Mouse (Mus musculus): ENCODE results near the gene Myo1a. TPM values are rescaled to one million over a fixed set of nuclear protein-coding genes. Genes with fewer than 3 reads are reported as not detected.
A peak's percentile ranks its signal among the peaks of the same experiment; 100 is the strongest.

The Myo1a gene
- total RNA-seq, 1 experiment = 1.7 TPM

GRCm38 (mm10) chr10:127668093-127669050, 36.6 kb upstream of the Myo1a start, which contains the start of gene Nab2:
TSS of gene Nab2 (minus strand) at chr10:127668568.
- peak within 1 kb of the TSS; percentile 79 for H3K27ac ChIP-seq (ENCODE audit: insufficient read depth, low read depth, low read length, poor library complexity, severe bottlenecking)
- H3K4me1 ChIP-seq (ENCODE audit: control insufficient read depth in 2 of 2, insufficient read depth in 2 of 2, low read length in 2 of 2, poor library complexity in 1 of 2) = peaks cover 0 to 23% of the 10 kb centered on the region in 2 experiments; a peak in 1 of 4 replicates

GRCm38 (mm10) chr10:127669170-127669569, 35.8 kb upstream of the Myo1a start:
- TF ChIP-seq ZNF384 (IDR thresholded peaks at IDR 0.05; ENCODE audit: low read depth, low read length) = no peak
- TF ChIP-seq HCFC1 (IDR thresholded peaks at IDR 0.05; ENCODE audit: borderline replicate concordance, insufficient read depth, low read length) = no peak
- TF ChIP-seq MAFK (IDR thresholded peaks at IDR 0.05; ENCODE audit: insufficient read depth, low read depth, low read length) = no peak
- TF ChIP-seq ZC3H11A (IDR thresholded peaks at IDR 0.05; ENCODE audit: borderline replicate concordance, low read depth, low read length) = no peak
- no peak for TF ChIP-seq CHD2 (IDR thresholded peaks at IDR 0.05; ENCODE audit: low read depth, low read length)
- Histone ChIP-seq H3K36me3 (ENCODE audit: control insufficient read depth, insufficient read depth, low read length, poor library complexity, severe bottlenecking) (peaks cover 5% of the 10 kb centered on the region; the same call in 1 of the 2 replicates), H3K4me1 (ENCODE audit: control insufficient read depth in 2 of 2, insufficient read depth in 2 of 2, low read length in 2 of 2, poor library complexity in 1 of 2) (peaks cover 0 to 17% of the 10 kb centered on the region in 2 experiments; a peak in 1 of 4 replicates), H3K4me3 (ENCODE audit: insufficient read depth in 1 of 2, low read depth in 1 of 2, low read length in 2 of 2, poor library complexity in 1 of 2, severe bottlenecking in 1 of 2) (no peak overlapping the region), H3K9me3 (ENCODE audit: control insufficient read depth, insufficient read depth, low read depth, low read length) (no peaks in the 10 kb centered on the region), H3K9ac (ENCODE audit: insufficient read depth, low read depth, low read length, poor library complexity, severe bottlenecking) (no peak overlapping the region), H3K27ac (ENCODE audit: insufficient read depth, low read depth, low read length, poor library complexity, severe bottlenecking) (no peak overlapping the region)
- in situ Hi-C loops (cut with MboI; ENCODE audit: low sequenced_read_pairs in 2 of 2, unreplicated experiment in 2 of 2) = no loop called here
- no peak for DNase-seq (ENCODE audit: low read depth, low spot score)

More at GRCm38 (mm10) chr10:127668093-127669050, 36.6 kb upstream of the Myo1a start, which contains the start of gene Nab2:
- no peak for DNase-seq (ENCODE audit: low read depth, low spot score)
- Histone ChIP-seq H3K4me3 (ENCODE audit: insufficient read depth in 1 of 2, low read depth in 1 of 2, low read length in 2 of 2, poor library complexity in 1 of 2, severe bottlenecking in 1 of 2) (peak within 1 kb of the TSS; percentile 53 to 79), H3K9ac (ENCODE audit: insufficient read depth, low read depth, low read length, poor library complexity, severe bottlenecking) (peak within 1 kb of the TSS; percentile 64), H3K36me3 (ENCODE audit: control insufficient read depth, insufficient read depth, low read length, poor library complexity, severe bottlenecking) (peaks cover 7% of the 10 kb centered on the region; the same call in 1 of the 2 replicates), H3K9me3 (ENCODE audit: control insufficient read depth, insufficient read depth, low read depth, low read length) (no peaks in the 10 kb centered on the region)
- TF ChIP-seq HCFC1 (IDR thresholded peaks at IDR 0.05; ENCODE audit: borderline replicate concordance, insufficient read depth, low read length) (no peak), MAFK (IDR thresholded peaks at IDR 0.05; ENCODE audit: insufficient read depth, low read depth, low read length) (no peak), CHD2 (IDR thresholded peaks at IDR 0.05; ENCODE audit: low read depth, low read length) (no peak; the same call in 1 of the 2 replicates), ZC3H11A (IDR thresholded peaks at IDR 0.05; ENCODE audit: borderline replicate concordance, low read depth, low read length) (no peak), ZNF384 (IDR thresholded peaks at IDR 0.05; ENCODE audit: low read depth, low read length) (no peak)
- in situ Hi-C loops (cut with MboI; ENCODE audit: low sequenced_read_pairs in 2 of 2, unreplicated experiment in 2 of 2) = no loop called here

- H3K4me3 ChIP-seq (ENCODE audit: insufficient read depth in 1 of 2, low read depth in 1 of 2, low read length in 2 of 2, poor library complexity in 1 of 2, severe bottlenecking in 1 of 2) = no peak overlapping the region
- H3K9ac ChIP-seq (ENCODE audit: insufficient read depth, low read depth, low read length, poor library complexity, severe bottlenecking) = no peak overlapping the region
- H3K4me1 ChIP-seq (ENCODE audit: control insufficient read depth in 2 of 2, insufficient read depth in 2 of 2, low read length in 2 of 2, poor library complexity in 1 of 2) = peaks cover 0 to 9% of the 10 kb centered on the region in 2 experiments; a peak in 1 of 4 replicates
- no peak overlapping the region for H3K27ac ChIP-seq (ENCODE audit: insufficient read depth, low read depth, low read length, poor library complexity, severe bottlenecking)
- H3K9me3 ChIP-seq (ENCODE audit: control insufficient read depth, insufficient read depth, low read depth, low read length) = no peaks in the 10 kb centered on the region
- in situ Hi-C loops (cut with MboI; ENCODE audit: low sequenced_read_pairs in 2 of 2, unreplicated experiment in 2 of 2) = no loop called here
- no peaks in the 10 kb centered on the region for H3K36me3 ChIP-seq (ENCODE audit: control insufficient read depth, insufficient read depth, low read length, poor library complexity, severe bottlenecking)
- TF ChIP-seq ZNF384 (IDR thresholded peaks at IDR 0.05; ENCODE audit: low read depth, low read length) (no peak), HCFC1 (IDR thresholded peaks at IDR 0.05; ENCODE audit: borderline replicate concordance, insufficient read depth, low read length) (no peak), ZC3H11A (IDR thresholded peaks at IDR 0.05; ENCODE audit: borderline replicate concordance, low read depth, low read length) (no peak), MAFK (IDR thresholded peaks at IDR 0.05; ENCODE audit: insufficient read depth, low read depth, low read length) (no peak)
- no peak for DNase-seq (ENCODE audit: low read depth, low spot score)
These were observed 34.8 kb upstream of the Myo1a start for GRCm38 (mm10) chr10:127670185-127670584.

GRCm38 (mm10) chr10:127671276-127671675, 33.7 kb upstream of the Myo1a start:
- no peak for DNase-seq (ENCODE audit: low read depth, low spot score)
- no peak overlapping the region for H3K4me3 ChIP-seq (ENCODE audit: insufficient read depth in 1 of 2, low read depth in 1 of 2, low read length in 2 of 2, poor library complexity in 1 of 2, severe bottlenecking in 1 of 2)
- in situ Hi-C loops (cut with MboI; ENCODE audit: low sequenced_read_pairs in 2 of 2, unreplicated experiment in 2 of 2) = no loop called here

More at GRCm38 (mm10) chr10:127671276-127671675, 33.7 kb upstream of the Myo1a start:
- H3K36me3 ChIP-seq (ENCODE audit: control insufficient read depth, insufficient read depth, low read length, poor library complexity, severe bottlenecking) = no peaks in the 10 kb centered on the region
- H3K4me1 ChIP-seq (ENCODE audit: control insufficient read depth in 2 of 2, insufficient read depth in 2 of 2, low read length in 2 of 2, poor library complexity in 1 of 2) = peaks cover 0 to 9% of the 10 kb centered on the region in 2 experiments; a peak in 1 of 4 replicates
- H3K27ac ChIP-seq (ENCODE audit: insufficient read depth, low read depth, low read length, poor library complexity, severe bottlenecking) = no peak overlapping the region
- no peak overlapping the region for H3K9ac ChIP-seq (ENCODE audit: insufficient read depth, low read depth, low read length, poor library complexity, severe bottlenecking)
- no peaks in the 10 kb centered on the region for H3K9me3 ChIP-seq (ENCODE audit: control insufficient read depth, insufficient read depth, low read depth, low read length)
- TF ChIP-seq ZC3H11A (IDR thresholded peaks at IDR 0.05; ENCODE audit: borderline replicate concordance, low read depth, low read length) = no peak
- no peak for TF ChIP-seq MAFK (IDR thresholded peaks at IDR 0.05; ENCODE audit: insufficient read depth, low read depth, low read length)
- no peak for TF ChIP-seq HCFC1 (IDR thresholded peaks at IDR 0.05; ENCODE audit: borderline replicate concordance, insufficient read depth, low read length)
- no peak for TF ChIP-seq CHD2 (IDR thresholded peaks at IDR 0.05; ENCODE audit: low read depth, low read length)
- no peak for TF ChIP-seq ZNF384 (IDR thresholded peaks at IDR 0.05; ENCODE audit: low read depth, low read length)

Data from ES-E14 (cell line).